ENCODE assay signal across 25 mouse cellular contexts in genomic region chr3:99602679-99603078, GRCm38 (mm10).
DNase-seq lines count a peak whose midpoint lies in the region; ATAC-seq lines count a peak whose summit lies in the region.
"Had no signal": no experiment of that assay in that cellular context is flagged by ENCODE, and none has a peak within 500 bp of the region (broad histone marks: within the 10 kb centered on the region; RNA-seq: fewer than 3 reads in every experiment).

No protein-coding gene starts in this region.

- peaks cover 15% of the 10 kb centered on the region for H3K4me1 ChIP-seq in limb, embryonic 13.5 days
- H3K4me1 ChIP-seq in heart, embryonic 12.5 days (replicated peaks): no peaks in the 10 kb centered on the region
- H3K4me1 ChIP-seq: forebrain, embryonic 13.5 days; heart, embryonic 13.5 days; hindbrain, embryonic 12.5 days; intestine, embryonic 15.5 days had no signal

- H3K4me2 ChIP-seq in limb, embryonic 13.5 days (replicated peaks): no peak overlapping the region
- no peak overlapping the region for H3K4me2 ChIP-seq in heart, embryonic 12.5 days
- H3K4me2 ChIP-seq: embryonic facial prominence, embryonic 13.5 days; forebrain, embryonic 13.5 days; heart, embryonic 13.5 days; hindbrain, embryonic 12.5 days; intestine, embryonic 15.5 days had no signal

- peak overlapping the region; percentile 2; the same call in 1 of the 2 replicates for H3K27ac ChIP-seq in limb, embryonic 13.5 days
- H3K27ac ChIP-seq in heart, embryonic 12.5 days (ENCODE audit: poor library complexity, severe bottlenecking): no peak overlapping the region
- H3K27ac ChIP-seq: embryonic facial prominence, embryonic 13.5 days; forebrain, embryonic 13.5 days; heart, adult 2 months; heart, embryonic 13.5 days; hindbrain, embryonic 12.5 days; hindbrain, postnatal 0 days; intestine, embryonic 15.5 days had no signal

- H3K9ac ChIP-seq in limb, embryonic 13.5 days: no peak overlapping the region
- no peak overlapping the region for H3K9ac ChIP-seq in heart, embryonic 12.5 days
- H3K9ac ChIP-seq: embryonic facial prominence, embryonic 13.5 days; forebrain, embryonic 13.5 days; forebrain, postnatal 0 days; heart, embryonic 13.5 days; hindbrain, embryonic 12.5 days; intestine, embryonic 15.5 days had no signal

- DNase-seq in embryo, embryonic 10.5 days (ENCODE audit: low spot score): peak; percentile 26
- no peak for DNase-seq in embryo, embryonic 10 days (ENCODE audit: low spot score)
- peak; percentile 31 for DNase-seq in embryo, embryonic 11.5 days (ENCODE audit: low read depth, low spot score)
- DNase-seq in hindlimb bud, embryonic 11.5 days (ENCODE audit: extremely low spot score, low read depth, low spot score): peak; percentile 14
- no peak for DNase-seq in lung, postnatal 10 days
- no peak for DNase-seq in thymus, postnatal 25 days
- DNase-seq: adrenal gland, adult 8-10 months; adrenal gland, postnatal 36 days; B cell, adult 2 months; cerebellum, adult 2 months; cerebellum, postnatal 10 days; forebrain, postnatal 0 days; gastrocnemius, postnatal 14 days; heart, adult 2 months; heart, postnatal 36 days had no signal

- H3K27me3 ChIP-seq in limb, embryonic 13.5 days: no peaks in the 10 kb centered on the region
- no peaks in the 10 kb centered on the region for H3K27me3 ChIP-seq in heart, embryonic 12.5 days (replicated peaks)
- H3K27me3 ChIP-seq: embryonic facial prominence, embryonic 13.5 days; forebrain, embryonic 13.5 days; heart, embryonic 13.5 days; hindbrain, embryonic 12.5 days; intestine, embryonic 15.5 days had no signal

- no peak overlapping the region for H3K4me3 ChIP-seq in limb, embryonic 13.5 days
- no peak overlapping the region for H3K4me3 ChIP-seq in heart, embryonic 12.5 days
- H3K4me3 ChIP-seq: embryonic facial prominence, embryonic 13.5 days; forebrain, embryonic 13.5 days; heart, adult 2 months; heart, embryonic 13.5 days; hindbrain, embryonic 12.5 days; intestine, embryonic 15.5 days had no signal

- 0 out of 2 replicates have a peak, but pooled peaks cover 4% of the 10 kb centered on the region for H3K9me3 ChIP-seq in limb, embryonic 13.5 days
- no peaks in the 10 kb centered on the region for H3K9me3 ChIP-seq in heart, embryonic 12.5 days (replicated peaks)
- H3K9me3 ChIP-seq: embryonic facial prominence, embryonic 13.5 days; forebrain, embryonic 13.5 days; G1E; heart, embryonic 13.5 days; hindbrain, embryonic 12.5 days; intestine, embryonic 15.5 days had no signal

- ATAC-seq in limb, embryonic 13.5 days (ENCODE audit: low FRiP score, low read depth): no peak
- no peak for ATAC-seq in heart, embryonic 12.5 days (ENCODE audit: insufficient number of reproducible peaks, low FRiP score)
- ATAC-seq: CD4-positive, CD25-positive, alpha-beta regulatory T cell, adult 4 months; forebrain, embryonic 13.5 days; forebrain, postnatal 0 days; hindbrain, postnatal 0 days; intestine, embryonic 15.5 days had no signal

- 8% methylated on average over 3 of the region's 3 CpGs for WGBS in limb, embryonic 13.5 days
- WGBS in heart, embryonic 12.5 days: 34% methylated on average over 3 of the region's 3 CpGs

- H3K36me3 ChIP-seq in limb, embryonic 13.5 days: no peaks in the 10 kb centered on the region
- H3K36me3 ChIP-seq in heart, embryonic 12.5 days: no peaks in the 10 kb centered on the region
- H3K36me3 ChIP-seq: embryonic facial prominence, embryonic 13.5 days; G1E; heart, embryonic 13.5 days; hindbrain, embryonic 12.5 days; intestine, embryonic 15.5 days had no signal

Comparison
In these comparisons a context has a peak if more than half of its experiments do, and no peak if none do; other contexts are left out.
1. DNase-seq: peak in embryo, embryonic 10.5 days (single experiment), embryo, embryonic 11.5 days (single experiment) and hindlimb bud, embryonic 11.5 days (single experiment); none in embryo, embryonic 10 days (single experiment), lung, postnatal 10 days (single experiment) and thymus, postnatal 25 days (single experiment).